Mouse (Mus musculus): ENCODE data around the gene Klhl6. TPM values are rescaled to one million over a fixed set of nuclear protein-coding genes. Genes with fewer than 3 reads are reported as not detected.

The Klhl6 gene
- polyA plus RNA-seq, 1 experiment from 2014 or later = 6.0 TPM

GRCm38 (mm10) chr16:19907103-19907502, 75.7 kb downstream of the Klhl6 start:
- Histone ChIP-seq H3K4me1 (no peaks in the 10 kb centered on the region), H3K36me3 (no peaks in the 10 kb centered on the region), H3K9ac (replicated peaks) (no peak overlapping the region), H3K4me3 (no peak overlapping the region), H3K27me3 (no peaks in the 10 kb centered on the region), H3K27ac (replicated peaks) (no peak overlapping the region), H3K4me2 (replicated peaks) (no peak overlapping the region), H3K9me3 (no peaks in the 10 kb centered on the region)
- WGBS = 34% methylated on average over 2 of the region's 2 CpGs
- ATAC-seq (ENCODE audit: low FRiP score, low read depth) = no peak

- H3K9me3 ChIP-seq = no peaks in the 10 kb centered on the region
- no peak overlapping the region for H3K27ac ChIP-seq (replicated peaks)
- ATAC-seq (ENCODE audit: low FRiP score, low read depth) = no peak
- H3K4me1 ChIP-seq = no peaks in the 10 kb centered on the region
- H3K9ac ChIP-seq (replicated peaks) = no peak overlapping the region
- no peak overlapping the region for H3K4me2 ChIP-seq (replicated peaks)
- no peak overlapping the region for H3K4me3 ChIP-seq
- no peaks in the 10 kb centered on the region for H3K36me3 ChIP-seq
- no peaks in the 10 kb centered on the region for H3K27me3 ChIP-seq
- WGBS = 42% methylated on average over 2 of the region's 2 CpGs
Measured at GRCm38 (mm10) chr16:19904734-19905479, 77.9 kb downstream of the Klhl6 start.

- no peak overlapping the region for H3K4me2 ChIP-seq (replicated peaks)
- no peak overlapping the region for H3K27ac ChIP-seq (replicated peaks)
- no peak overlapping the region for H3K4me3 ChIP-seq
- no peaks in the 10 kb centered on the region for H3K36me3 ChIP-seq
- H3K9ac ChIP-seq (replicated peaks) = no peak overlapping the region
- H3K9me3 ChIP-seq = no peaks in the 10 kb centered on the region
- no peaks in the 10 kb centered on the region for H3K4me1 ChIP-seq
- 87% methylated on average over 1 of the region's 1 CpGs for WGBS
- H3K27me3 ChIP-seq = no peaks in the 10 kb centered on the region
- no peak for ATAC-seq (ENCODE audit: low FRiP score, low read depth)
Measured at GRCm38 (mm10) chr16:19903792-19904191, 79.0 kb downstream of the Klhl6 start.

Other genes starting within 250 kb of the Klhl6 start
- gene B3gnt5, start 222.8 kb downstream of the Klhl6 start, polyA plus RNA-seq (2016; fragmentation: Nextera tagmentation; extraction: Ambion mirVana) = 50.9 and 51.4 TPM in 2 replicates
- 69.1 and 71.9 TPM in 2 replicates for gene Klhl24, start 114.5 kb upstream of the Klhl6 start, polyA plus RNA-seq (2016; fragmentation: Nextera tagmentation; extraction: Ambion mirVana)
- 41.7 and 50.0 TPM in 2 replicates for gene Yeats2, start 158.0 kb upstream of the Klhl6 start, polyA plus RNA-seq (2016; fragmentation: Nextera tagmentation; extraction: Ambion mirVana)